In genomic region chr8:35959201-35959600, GRCm38 (mm10) we compare ENCODE assay signal across 18 mouse cellular contexts.
A peak's percentile ranks its signal among the peaks of the same experiment; 100 is the strongest.
DNase-seq lines count a peak whose midpoint lies in the region; ATAC-seq and TF ChIP-seq lines count a peak whose summit lies in the region.
"Had no signal": no experiment of that assay in that cellular context is flagged by ENCODE, and none has a peak within 500 bp of the region (broad histone marks: within the 10 kb centered on the region; RNA-seq: fewer than 3 reads in every experiment).

No protein-coding gene starts in this region.

- peak; percentile 71 for ATAC-seq in hindbrain, postnatal 0 days
- no peak for ATAC-seq in hindbrain, embryonic 11.5 days (ENCODE audit: low FRiP score)
- ATAC-seq in midbrain, postnatal 0 days (ENCODE audit: low FRiP score), result no peak
- no peak for ATAC-seq in midbrain, embryonic 13.5 days
- ATAC-seq: forebrain, embryonic 15.5 days had no signal

- no peaks in the 10 kb centered on the region for H3K4me1 ChIP-seq in hindbrain, postnatal 0 days (ENCODE audit: insufficient read depth, low read length)
- no peaks in the 10 kb centered on the region for H3K4me1 ChIP-seq in hindbrain, embryonic 11.5 days (replicated peaks; ENCODE audit: control insufficient read depth, insufficient read depth, low read length)
- no peaks in the 10 kb centered on the region for H3K4me1 ChIP-seq in midbrain, postnatal 0 days (ENCODE audit: insufficient read depth, low read length)
- H3K4me1 ChIP-seq in midbrain, embryonic 13.5 days (replicated peaks), result peaks cover 28% of the 10 kb centered on the region
- peaks cover 7% of the 10 kb centered on the region for H3K4me1 ChIP-seq in olfactory bulb, adult 2 months (ENCODE audit: control insufficient read depth, insufficient read depth, low read length)
- H3K4me1 ChIP-seq: liver, embryonic 13.5 days; stomach, embryonic 15.5 days had no signal

- no peak overlapping the region for H3K9ac ChIP-seq in hindbrain, postnatal 0 days (replicated peaks; ENCODE audit: low read length)
- no peak overlapping the region for H3K9ac ChIP-seq in hindbrain, embryonic 11.5 days (ENCODE audit: low read depth, low read length)
- H3K9ac ChIP-seq in midbrain, postnatal 0 days (replicated peaks; ENCODE audit: low read length, poor library complexity, severe bottlenecking), result no peak overlapping the region
- H3K9ac ChIP-seq in midbrain, embryonic 13.5 days (replicated peaks), result no peak overlapping the region
- H3K9ac ChIP-seq: embryonic facial prominence, embryonic 15.5 days; forebrain, embryonic 15.5 days; heart, embryonic 12.5 days; liver, embryonic 13.5 days; stomach, embryonic 15.5 days had no signal

- DNase-seq in hindbrain, postnatal 0 days (ENCODE audit: low spot score), result peak; percentile 59
- DNase-seq in hindbrain, embryonic 11.5 days (ENCODE audit: low spot score), result no peak
- DNase-seq in midbrain, postnatal 0 days (ENCODE audit: low spot score), result peak; percentile 57
- peak; percentile 91 for DNase-seq in cerebellum, adult 9-11 months
- DNase-seq in urinary bladder, adult 18-20 months (ENCODE audit: low spot score in 2 of 2), result no peak
- DNase-seq in frontal cortex, postnatal 25 days (ENCODE audit: low spot score in 2 of 2), result no peak
- DNase-seq: gastrocnemius, postnatal 25 days; heart, postnatal 4 days; layer of hippocampus, adult 9-11 months; liver, embryonic 13.5 days had no signal

- no peak overlapping the region for H3K4me2 ChIP-seq in hindbrain, postnatal 0 days (ENCODE audit: low read depth, low read length)
- no peak overlapping the region for H3K4me2 ChIP-seq in hindbrain, embryonic 11.5 days (replicated peaks; ENCODE audit: low read depth, low read length)
- no peak overlapping the region for H3K4me2 ChIP-seq in midbrain, postnatal 0 days (ENCODE audit: low read depth, low read length, poor library complexity, severe bottlenecking)
- H3K4me2 ChIP-seq in midbrain, embryonic 13.5 days (replicated peaks), result no peak overlapping the region
- H3K4me2 ChIP-seq: embryonic facial prominence, embryonic 15.5 days; forebrain, embryonic 15.5 days; heart, embryonic 12.5 days; liver, embryonic 13.5 days; stomach, embryonic 15.5 days had no signal

- no peaks in the 10 kb centered on the region for H3K9me3 ChIP-seq in hindbrain, postnatal 0 days (ENCODE audit: low read length)
- no peaks in the 10 kb centered on the region for H3K9me3 ChIP-seq in hindbrain, embryonic 11.5 days (ENCODE audit: control insufficient read depth, low read length)
- no peaks in the 10 kb centered on the region for H3K9me3 ChIP-seq in midbrain, postnatal 0 days (ENCODE audit: low read length)
- no peaks in the 10 kb centered on the region for H3K9me3 ChIP-seq in midbrain, embryonic 13.5 days
- H3K9me3 ChIP-seq: embryonic facial prominence, embryonic 15.5 days; forebrain, embryonic 15.5 days; heart, embryonic 12.5 days; liver, embryonic 13.5 days; stomach, embryonic 15.5 days had no signal

- H3K27me3 ChIP-seq in hindbrain, postnatal 0 days (ENCODE audit: insufficient read depth, low read length), result no peaks in the 10 kb centered on the region; the same call in 1 of the 2 replicates
- no peaks in the 10 kb centered on the region for H3K27me3 ChIP-seq in hindbrain, embryonic 11.5 days (ENCODE audit: control insufficient read depth, insufficient read depth, low read length)
- no peaks in the 10 kb centered on the region for H3K27me3 ChIP-seq in midbrain, postnatal 0 days (ENCODE audit: insufficient read depth, low read length)
- H3K27me3 ChIP-seq in midbrain, embryonic 13.5 days, result no peaks in the 10 kb centered on the region
- H3K27me3 ChIP-seq: embryonic facial prominence, embryonic 15.5 days; forebrain, embryonic 15.5 days; heart, embryonic 12.5 days; liver, embryonic 13.5 days; stomach, embryonic 15.5 days had no signal

- no peak for TF ChIP-seq CTCF in hindbrain, postnatal 0 days (IDR thresholded peaks at IDR 0.05; ENCODE audit: low read depth)
- TF ChIP-seq CTCF in midbrain, postnatal 0 days (IDR thresholded peaks at IDR 0.05), result no peak
- TF ChIP-seq CTCF in olfactory bulb, adult 2 months (IDR thresholded peaks at IDR 0.05; ENCODE audit: insufficient read depth, low read depth, low read length), result no peak

- no peak overlapping the region for H3K4me3 ChIP-seq in hindbrain, postnatal 0 days (ENCODE audit: low read length)
- H3K4me3 ChIP-seq in hindbrain, embryonic 11.5 days (ENCODE audit: low read depth, low read length), result no peak overlapping the region
- no peak overlapping the region for H3K4me3 ChIP-seq in midbrain, postnatal 0 days (ENCODE audit: low read depth, low read length)
- H3K4me3 ChIP-seq in midbrain, embryonic 13.5 days (replicated peaks), result no peak overlapping the region
- no peak overlapping the region for H3K4me3 ChIP-seq in olfactory bulb, adult 2 months (ENCODE audit: insufficient read depth, low read depth, low read length)
- H3K4me3 ChIP-seq: embryonic facial prominence, embryonic 15.5 days; forebrain, embryonic 15.5 days; heart, embryonic 12.5 days; liver, embryonic 13.5 days; stomach, embryonic 15.5 days had no signal

- WGBS in hindbrain, postnatal 0 days, result 57% methylated on average over 4 of the region's 4 CpGs
- 80% methylated on average over 4 of the region's 4 CpGs for WGBS in hindbrain, embryonic 11.5 days
- 68% methylated on average over 4 of the region's 4 CpGs for WGBS in midbrain, postnatal 0 days
- WGBS in midbrain, embryonic 13.5 days, result 83% methylated on average over 4 of the region's 4 CpGs
- WGBS in olfactory bulb, adult 2 months, result 32% methylated on average over 4 of the region's 4 CpGs

- H3K36me3 ChIP-seq in hindbrain, postnatal 0 days (ENCODE audit: insufficient read depth, low read length), result no peaks in the 10 kb centered on the region
- no peaks in the 10 kb centered on the region for H3K36me3 ChIP-seq in hindbrain, embryonic 11.5 days (ENCODE audit: control insufficient read depth, insufficient read depth, low read length)
- H3K36me3 ChIP-seq in midbrain, postnatal 0 days (ENCODE audit: insufficient read depth, low read length), result no peaks in the 10 kb centered on the region
- no peaks in the 10 kb centered on the region for H3K36me3 ChIP-seq in midbrain, embryonic 13.5 days
- H3K36me3 ChIP-seq: embryonic facial prominence, embryonic 15.5 days; forebrain, embryonic 15.5 days; heart, embryonic 12.5 days; liver, embryonic 13.5 days; stomach, embryonic 15.5 days had no signal

- H3K27ac ChIP-seq in hindbrain, postnatal 0 days, result no peak overlapping the region
- H3K27ac ChIP-seq in hindbrain, embryonic 11.5 days (ENCODE audit: low read depth, low read length), result no peak overlapping the region
- no peak overlapping the region for H3K27ac ChIP-seq in midbrain, postnatal 0 days (ENCODE audit: low read depth, low read length)
- H3K27ac ChIP-seq in midbrain, embryonic 13.5 days, result no peak overlapping the region
- H3K27ac ChIP-seq in olfactory bulb, adult 2 months (ENCODE audit: insufficient read depth, low read depth, low read length), result peak overlapping the region; percentile 62; the same call in 1 of the 2 replicates
- H3K27ac ChIP-seq: embryonic facial prominence, embryonic 15.5 days; forebrain, embryonic 15.5 days; kidney, postnatal 0 days; liver, embryonic 13.5 days; macrophage; stomach, embryonic 15.5 days had no signal

- TF ChIP-seq POLR2A in olfactory bulb, adult 2 months (IDR thresholded peaks at IDR 0.05; ENCODE audit: insufficient read depth, low read depth, low read length), result no peak

Comparison
In these comparisons a context has a peak if more than half of its experiments do, and no peak if none do; other contexts are left out.
1. DNase-seq: peak in hindbrain, postnatal 0 days (single experiment), midbrain, postnatal 0 days (single experiment) and cerebellum, adult 9-11 months (single experiment); none in hindbrain, embryonic 11.5 days (single experiment), urinary bladder, adult 18-20 months (0 of 2) and frontal cortex, postnatal 25 days (0 of 2).